Mouse (Mus musculus) spleen, postnatal 10 days (tissue): ENCODE measurements at regions not wholly inside any gene's neighbourhood (a gene's known extent, or its start where the extent isn't known, plus 50 kb on each side); places are given as distances from the start of the nearest gene placed in this dataset.

Experiments used
- DNase-seq, 2 experiments: peaks; one replicate each; pipeline ENCODE4 v3.0.0; 2021 to 2022; ENCODE audit warnings: low spot score in 2 of 2

GRCm38 (mm10) chr6:49893113-49893512 is 70.6 kb downstream of the Npy start:
- no peak for DNase-seq

- DNase-seq, result no peak
Observed at GRCm38 (mm10) chr6:49899146-49899545, 76.6 kb downstream of the Npy start.

- no peak for DNase-seq
Observed at GRCm38 (mm10) chr6:49901512-49901911, 79.0 kb downstream of the Npy start.

GRCm38 (mm10) chr6:49904001-49904400 is 81.5 kb downstream of the Npy start:
- DNase-seq, result no peak

DNA sequence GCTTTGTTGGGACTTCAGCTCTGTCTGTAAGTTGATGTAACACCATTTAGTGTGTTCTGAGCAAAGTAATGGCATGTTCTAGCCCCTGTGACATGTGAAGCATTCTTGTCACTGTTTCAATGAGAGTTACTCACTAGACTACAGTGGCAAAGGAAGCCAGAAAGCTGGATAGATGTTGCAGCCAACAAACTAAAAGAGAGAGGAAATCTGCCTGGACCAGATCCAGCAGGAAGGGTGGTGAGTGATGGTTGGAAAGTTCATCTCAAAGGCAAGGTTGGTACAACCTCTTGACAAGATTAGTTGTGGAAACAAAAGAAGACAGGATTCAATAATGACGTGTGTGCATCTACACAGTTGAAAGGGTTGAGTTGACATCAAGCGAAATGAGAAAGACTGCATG is 83.9 kb downstream of the Npy start:
- no peak for DNase-seq

DNA sequence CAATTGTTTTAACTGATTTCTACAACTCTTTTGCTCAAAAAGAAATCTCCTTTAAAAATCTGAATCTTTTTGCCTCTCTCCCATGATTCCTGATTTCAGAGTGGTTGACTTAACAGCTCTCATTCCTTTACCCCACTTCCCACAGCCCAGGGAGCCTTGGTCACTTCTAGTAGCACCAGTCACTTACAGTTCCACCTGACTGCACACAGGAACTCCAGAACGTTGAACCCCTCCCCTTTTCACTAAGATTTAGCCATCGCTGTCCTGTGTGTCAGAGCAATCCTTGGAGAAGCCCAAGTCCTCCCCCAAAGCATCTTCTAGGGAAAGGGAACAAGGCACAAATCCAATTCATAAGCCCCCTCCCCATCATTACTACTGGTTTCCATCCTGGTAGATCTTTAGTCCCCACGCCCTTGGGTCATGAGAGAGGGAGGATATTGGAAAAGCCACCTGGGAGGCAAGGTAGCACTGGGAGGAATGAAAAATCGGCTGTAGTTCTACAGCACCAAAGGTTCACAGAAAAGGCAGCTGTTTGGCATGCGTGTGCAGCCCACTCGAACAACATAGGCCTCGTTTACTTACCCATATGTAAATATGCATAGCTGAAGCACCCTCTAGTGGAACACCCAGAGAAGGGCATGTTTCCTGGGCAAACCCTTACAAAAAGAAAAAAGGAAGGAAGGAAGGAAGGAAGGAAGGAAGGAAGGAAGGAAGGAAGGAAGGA is 96.7 kb downstream of the Npy start:
- DNase-seq, result no peak

DNA sequence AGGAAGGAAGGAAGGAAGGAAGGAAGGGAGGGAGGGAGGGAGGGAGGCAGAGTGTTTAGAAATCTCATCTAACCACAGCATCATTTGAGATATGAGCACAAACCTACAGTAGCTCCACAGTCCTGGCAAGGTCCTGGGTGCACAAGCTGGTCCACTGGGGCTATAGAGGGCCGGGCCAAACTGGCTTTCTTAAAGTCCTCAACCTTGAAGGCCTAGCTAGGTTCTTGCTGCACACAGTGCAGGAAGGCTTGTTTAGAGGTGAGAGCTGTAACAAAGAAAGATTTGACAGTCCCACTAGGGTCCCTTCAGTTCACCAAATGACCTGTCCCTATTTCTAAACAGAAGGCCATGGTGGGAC is 97.3 kb downstream of the Npy start:
- no peak for DNase-seq

DNA sequence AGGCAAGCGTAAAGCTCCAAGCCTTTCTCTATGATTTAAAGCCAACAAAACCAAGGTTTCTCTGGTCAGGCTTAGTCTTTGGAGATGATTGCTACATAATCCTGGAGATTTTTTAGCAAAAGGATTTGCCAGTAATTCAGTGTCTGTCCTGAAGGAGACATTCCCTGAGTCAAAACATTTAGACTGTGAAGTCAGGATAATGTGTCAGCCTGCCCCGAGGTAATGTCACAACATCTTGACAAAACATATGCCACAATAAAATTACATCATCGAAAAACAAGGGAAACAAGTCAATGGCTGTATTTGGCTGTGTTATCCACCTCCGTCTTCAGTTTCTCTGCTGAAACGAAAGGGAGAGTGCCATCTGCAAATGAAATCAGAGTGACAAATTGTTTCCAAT is 101.8 kb downstream of the Npy start:
- DNase-seq, result no peak

- DNase-seq, result no peak
Observed at GRCm38 (mm10) chr6:49928075-49928474, 105.6 kb downstream of the Npy start.

DNA sequence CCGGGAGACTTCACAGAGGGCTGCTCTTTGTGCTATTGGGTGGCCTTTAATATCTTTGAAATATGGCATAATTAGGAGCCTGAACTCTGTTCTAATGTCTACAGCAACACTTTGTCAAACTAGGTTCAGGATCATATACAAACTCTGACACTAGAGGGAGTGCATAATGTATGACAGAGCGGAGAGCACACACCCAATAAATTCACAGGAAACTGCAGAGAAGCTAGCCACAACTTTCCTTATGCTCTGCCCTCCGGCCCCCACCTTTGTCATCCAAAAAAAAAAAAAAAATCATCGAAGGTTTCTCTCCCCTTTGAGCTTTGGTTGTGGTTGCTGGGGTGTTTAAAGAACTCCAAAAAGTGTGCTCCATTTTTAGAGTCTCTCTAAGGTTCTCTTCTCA is 107.6 kb downstream of the Npy start:
- no peak for DNase-seq

DNA sequence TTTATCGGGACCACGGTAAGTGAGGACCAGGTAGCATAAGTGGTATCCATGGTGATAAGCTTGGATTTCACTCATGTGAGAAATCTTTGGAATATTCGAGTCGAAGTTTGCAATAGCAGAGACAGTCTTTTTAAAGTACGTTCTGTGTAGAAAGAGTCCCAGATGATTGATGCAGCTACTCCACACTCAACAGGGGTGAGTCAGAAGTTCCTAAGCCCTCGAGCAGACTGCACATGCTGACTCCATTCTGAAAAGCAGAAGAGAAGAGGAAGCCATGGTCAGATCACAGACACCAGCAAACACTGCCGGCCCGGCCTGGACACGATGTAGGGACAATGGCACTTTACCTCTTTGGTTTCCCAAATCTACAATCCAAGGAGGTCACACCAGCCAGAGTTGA is 120.6 kb downstream of the Npy start:
- DNase-seq, result no peak

DNA sequence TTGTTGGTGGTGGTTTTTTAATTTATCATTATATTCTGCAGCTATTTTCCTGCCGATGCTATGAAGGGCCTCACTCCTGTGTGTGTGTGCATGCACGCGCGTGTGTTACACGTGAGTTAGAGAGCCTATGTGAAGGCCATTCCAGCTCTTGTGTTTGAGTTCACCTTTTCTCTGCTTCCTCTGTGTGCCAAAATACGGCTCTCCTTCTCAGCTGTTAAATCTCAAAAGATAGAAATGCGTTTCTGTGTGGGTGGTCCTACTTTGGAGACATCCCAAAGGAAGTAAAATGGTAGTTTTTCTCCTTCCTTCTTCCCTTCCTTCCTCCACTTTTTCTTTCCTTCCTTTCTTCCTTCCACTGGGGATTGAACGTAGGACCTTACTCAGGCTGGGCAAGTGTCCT is 136.4 kb downstream of the Npy start:
- DNase-seq, result no peak

DNA sequence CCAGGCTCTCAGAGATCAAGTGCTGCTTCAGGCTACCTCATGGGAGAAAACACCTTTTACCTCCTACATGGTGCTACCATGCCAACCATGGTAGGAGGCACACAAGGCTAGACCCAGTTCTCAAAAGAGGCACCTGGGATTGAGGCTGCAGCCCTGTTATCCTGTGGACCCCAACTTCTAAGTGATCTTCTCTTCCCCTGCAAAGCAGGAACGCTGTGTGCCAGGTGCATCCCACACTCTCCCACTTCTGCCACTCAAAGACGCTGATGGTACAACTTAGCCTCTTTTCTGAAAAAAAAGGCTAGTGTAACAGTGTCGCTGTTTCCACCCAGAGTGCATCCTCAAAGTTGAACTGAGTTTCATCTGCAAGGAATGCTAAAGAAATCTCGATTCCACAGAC is 138.7 kb downstream of the Npy start:
- no peak for DNase-seq

GRCm38 (mm10) chr6:49965944-49966545 is 143.5 kb downstream of the Npy start:
- DNase-seq, result no peak

- DNase-seq, result no peak
Observed at GRCm38 (mm10) chr6:49966555-49966954, 143.5 kb upstream of the Mpp6 start.

GRCm38 (mm10) chr6:49973258-49973865 is 136.7 kb upstream of the Mpp6 start:
- no peak for DNase-seq

DNA sequence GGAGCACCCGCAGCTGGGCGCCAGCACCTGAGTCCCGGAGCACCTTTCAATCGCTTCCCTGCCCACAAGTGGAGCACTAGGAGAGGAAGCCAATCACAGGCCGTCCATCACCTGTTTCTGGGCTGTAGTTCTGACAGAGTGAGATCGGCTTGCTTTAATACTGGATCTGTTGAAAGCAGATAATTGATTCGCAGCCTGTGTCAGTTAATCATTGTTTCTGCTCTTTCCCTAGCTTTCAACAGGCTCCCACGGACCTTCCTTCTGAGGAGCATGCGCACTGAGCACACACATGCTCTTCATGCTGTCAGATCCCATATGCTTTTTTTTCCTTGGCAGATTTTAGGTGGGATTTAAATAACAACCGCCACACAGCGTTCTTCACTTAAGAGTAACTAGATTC is 132.3 kb upstream of the Mpp6 start:
- DNase-seq, result no peak

DNA sequence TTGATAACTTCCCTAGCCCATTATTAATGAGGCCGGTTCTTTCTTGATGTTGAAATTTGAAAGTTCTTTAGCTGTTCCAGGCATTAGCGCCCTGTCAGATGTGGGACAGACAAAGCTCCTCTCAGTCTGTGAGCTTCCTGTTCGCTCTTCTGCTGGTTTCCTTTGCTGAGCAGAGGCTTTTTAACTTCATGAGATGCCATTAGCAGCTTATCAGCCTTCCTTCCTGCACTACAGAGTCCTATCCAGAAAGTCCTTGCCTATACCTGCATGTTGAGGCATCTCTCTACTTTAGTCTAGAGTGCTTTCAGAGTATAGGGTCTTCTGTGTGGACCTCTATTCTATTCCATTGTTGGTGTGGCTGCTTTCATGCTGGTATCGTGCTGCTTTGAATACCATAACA is 126.3 kb upstream of the Mpp6 start:
- no peak for DNase-seq

DNA sequence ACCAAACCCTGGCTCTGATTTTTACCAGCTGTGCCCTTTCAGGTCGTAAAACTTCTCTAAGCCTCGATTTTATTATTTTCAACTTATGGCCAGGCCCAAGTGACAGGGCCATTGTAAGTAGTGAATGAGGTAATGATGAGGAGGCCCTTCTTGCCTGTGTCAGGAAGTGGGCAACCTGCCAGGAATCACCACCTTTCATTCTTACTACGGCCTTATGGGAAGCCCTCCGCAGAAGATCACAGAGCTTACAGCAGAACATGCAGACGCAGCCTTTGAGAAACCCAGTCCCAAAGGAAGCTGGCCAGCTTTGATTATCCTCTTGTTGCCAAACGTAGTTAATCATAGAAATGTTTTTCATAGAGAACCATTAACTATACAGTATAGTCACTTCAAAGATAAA is 124.9 kb upstream of the Mpp6 start:
- no peak for DNase-seq

DNA sequence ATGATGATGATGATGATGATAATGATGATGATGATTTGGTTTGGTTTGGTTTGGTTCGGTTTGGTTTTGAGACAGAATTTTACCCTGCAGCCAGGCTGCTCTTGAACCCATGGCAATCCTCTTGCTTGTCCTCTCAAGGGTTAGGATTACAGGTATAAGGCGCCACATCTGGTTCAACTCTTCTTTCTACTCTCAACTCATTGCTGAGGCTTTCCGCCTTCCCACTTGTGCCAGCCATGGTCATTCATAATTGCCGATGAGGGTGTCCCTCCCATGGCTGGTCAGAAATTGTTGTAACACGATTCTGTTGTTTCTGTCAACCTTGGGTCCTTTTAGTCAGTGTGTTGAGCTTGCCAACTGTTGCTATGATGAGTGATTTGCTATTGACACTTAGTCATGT is 122.9 kb upstream of the Mpp6 start:
- no peak for DNase-seq

DNA sequence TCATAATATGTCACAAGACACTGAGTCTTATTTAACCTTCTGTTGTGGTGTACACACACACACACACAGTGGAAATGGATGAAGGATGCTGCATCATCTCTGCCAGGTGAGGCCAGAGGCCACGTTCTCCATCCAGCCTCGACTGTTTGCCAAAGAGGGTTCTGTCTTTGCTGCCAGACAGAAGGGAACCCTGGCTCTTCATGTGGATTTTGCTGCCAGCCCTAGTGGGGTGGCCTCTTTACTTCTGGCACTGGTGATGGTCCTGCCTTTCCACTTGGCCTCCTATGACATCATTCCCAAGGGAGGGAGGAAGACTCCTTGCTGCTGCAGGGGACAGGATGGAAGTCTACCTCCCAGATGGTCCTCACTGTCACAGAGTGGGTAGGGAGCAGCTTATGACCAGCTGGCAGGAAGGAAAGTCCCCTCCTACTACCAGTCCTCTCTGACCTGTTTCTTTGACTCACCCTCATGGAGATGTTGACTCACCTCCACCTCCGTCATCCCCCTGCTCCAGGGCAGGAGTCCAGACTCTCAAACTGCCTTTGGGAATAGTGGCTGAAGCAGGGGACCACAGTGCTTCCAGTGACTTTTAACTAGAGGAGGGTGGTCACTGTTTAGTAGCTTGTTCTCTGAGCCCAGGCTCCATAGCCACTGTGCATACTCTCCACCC is 122.4 kb upstream of the Mpp6 start:
- no peak for DNase-seq

- no peak for DNase-seq
Observed at GRCm38 (mm10) chr6:49989585-49990521, 120.2 kb upstream of the Mpp6 start.
